ENCODE assay signal across 16 mouse cellular contexts in genomic region chr14:76828453-76829160, GRCm38 (mm10).
DNase-seq lines count a peak whose midpoint lies in the region; ATAC-seq and TF ChIP-seq lines count a peak whose summit lies in the region.
"Had no signal": no experiment of that assay in that cellular context is flagged by ENCODE, and none has a peak within 500 bp of the region (broad histone marks: within the 10 kb centered on the region; RNA-seq: fewer than 3 reads in every experiment).

No protein-coding gene starts in this region.

- peak; percentile 41 for DNase-seq in gastrocnemius, adult 2 months
- no peak for DNase-seq in gastrocnemius, postnatal 10 days
- DNase-seq in liver, adult 2 months (ENCODE audit: extremely low read depth, low read depth, low spot score): peak; percentile 100
- DNase-seq in liver: no peak
- DNase-seq in thymus, postnatal 25 days: no peak
- DNase-seq in urinary bladder, postnatal 36 days (ENCODE audit: low spot score in 2 of 2): no peak
- no peak for DNase-seq in c-Kit-positive CD71-positive TER-119-positive erythroid progenitor cells, embryonic 14.5 days (ENCODE audit: low spot score)
- DNase-seq: adrenal gland, adult 2 months; right cerebral cortex, postnatal 25 days; thymus, postnatal 14 days had no signal

- H3K9me3 ChIP-seq in liver, embryonic 12.5 days (replicated peaks): no peaks in the 10 kb centered on the region
- H3K9me3 ChIP-seq: forebrain, embryonic 10.5 days; lung, embryonic 15.5 days had no signal

- intact Hi-C loops in gastrocnemius, adult 2 months (cut with DNase I): no loop called here

- peak overlapping the region; percentile 5; the same call in 1 of the 2 replicates for H3K27ac ChIP-seq in gastrocnemius, adult 2 months
- H3K27ac ChIP-seq in liver, adult 2 months (replicated peaks; ENCODE audit: insufficient read depth, low read depth, low read length): peak overlapping the region; percentile 53
- peak overlapping the region; percentile 32; the same call in 1 of the 2 replicates for H3K27ac ChIP-seq in liver, embryonic 12.5 days
- H3K27ac ChIP-seq: forebrain, embryonic 10.5 days; lung, embryonic 15.5 days had no signal

- peaks cover 23% of the 10 kb centered on the region for H3K4me1 ChIP-seq in liver, adult 2 months (ENCODE audit: control insufficient read depth, insufficient read depth, low read length)
- H3K4me1 ChIP-seq in liver, embryonic 12.5 days: no peaks in the 10 kb centered on the region
- H3K4me1 ChIP-seq: lung, embryonic 15.5 days had no signal

- WGBS in liver, adult 2 months: 32% methylated on average over 10 of the region's 10 CpGs
- WGBS in liver, embryonic 12.5 days (ENCODE audit: insufficient replicate concordance): 49% methylated on average over 10 of the region's 10 CpGs

- no peaks in the 10 kb centered on the region for H3K36me3 ChIP-seq in liver, adult 2 months (ENCODE audit: control insufficient read depth, insufficient read depth, low read length)
- H3K36me3 ChIP-seq in liver, embryonic 12.5 days: no peaks in the 10 kb centered on the region
- H3K36me3 ChIP-seq: forebrain, embryonic 10.5 days; lung, embryonic 15.5 days had no signal

- H3K27me3 ChIP-seq in liver, adult 2 months (ENCODE audit: control insufficient read depth, insufficient read depth, low read length): no peaks in the 10 kb centered on the region
- no peaks in the 10 kb centered on the region for H3K27me3 ChIP-seq in liver, embryonic 12.5 days (replicated peaks)
- H3K27me3 ChIP-seq: lung, embryonic 15.5 days had no signal

- no peak overlapping the region for H3K4me2 ChIP-seq in liver, embryonic 12.5 days
- H3K4me2 ChIP-seq: lung, embryonic 15.5 days; midbrain, embryonic 11.5 days had no signal

- no peak for TF ChIP-seq POLR2A in liver, adult 2 months (IDR thresholded peaks at IDR 0.05; ENCODE audit: extremely low read depth, insufficient read depth, low read length)

- ATAC-seq in liver, embryonic 12.5 days: no peak
- ATAC-seq: CD4-positive, CD25-positive, alpha-beta regulatory T cell, adult 4 months had no signal

- H3K4me3 ChIP-seq in gastrocnemius, adult 2 months: no peak overlapping the region
- H3K4me3 ChIP-seq in liver, adult 2 months (ENCODE audit: insufficient read depth, low read depth, low read length): no peak overlapping the region
- H3K4me3 ChIP-seq in liver, embryonic 12.5 days: no peak overlapping the region
- H3K4me3 ChIP-seq: forebrain, embryonic 10.5 days; lung, embryonic 15.5 days; myocyte had no signal

- no peak for TF ChIP-seq CTCF in gastrocnemius, adult 2 months (IDR thresholded peaks at IDR 0.05)
- TF ChIP-seq CTCF in liver, adult 2 months (IDR thresholded peaks at IDR 0.05; ENCODE audit: low read depth, low read length): no peak

- no peaks in the 10 kb centered on the region for H3K79me2 ChIP-seq in liver, adult 2 months (ENCODE audit: control insufficient read depth, insufficient read depth, low read length)

- no peak overlapping the region for H3K9ac ChIP-seq in liver, adult 2 months (ENCODE audit: low read depth, low read length)
- H3K9ac ChIP-seq in liver, embryonic 12.5 days: no peak overlapping the region
- H3K9ac ChIP-seq: lung, embryonic 15.5 days had no signal

Comparison
In these comparisons a context has a peak if more than half of its experiments do, and no peak if none do; other contexts are left out.
1. DNase-seq: peak in gastrocnemius, adult 2 months (single experiment) and liver, adult 2 months (single experiment); none in gastrocnemius, postnatal 10 days (single experiment), liver (single experiment), thymus, postnatal 25 days (single experiment), urinary bladder, postnatal 36 days (0 of 2) and c-Kit-positive CD71-positive TER-119-positive erythroid progenitor cells, embryonic 14.5 days (single experiment).
2. Peak in every context shown above with its lines, with median percentiles within 50 percentile points of each other: H3K27ac ChIP-seq.